Mouse (Mus musculus) retina, embryonic 14.5 days (tissue): Measurements from ENCODE around the gene Plin3.

Experiments
- DNase-seq: peaks from one replicate; pipeline ENCODE4 v3.0.0-alpha.2; 2015; ENCODE audit warnings: low spot score

The Plin3 gene

GRCm38 (mm10) chr17:56245608-56246007 is 47.1 kb downstream of the Plin3 start:
- no peak for DNase-seq

GRCm38 (mm10) chr17:56241541-56242401 is 50.9 kb downstream of the Plin3 start:
- peak; percentile 92 for DNase-seq

GRCm38 (mm10) chr17:56233818-56234469 is 58.7 kb downstream of the Plin3 start:
- peak; percentile 95 for DNase-seq

GRCm38 (mm10) chr17:56233389-56233788 is 59.3 kb downstream of the Plin3 start:
- DNase-seq = no peak

- DNase-seq = no peak
These were observed 62.7 kb downstream of the Plin3 start for GRCm38 (mm10) chr17:56229943-56230342.
